Mouse (Mus musculus) forebrain, embryonic 14.5 days (tissue): ENCODE data around the gene Hdlbp. TPM values are rescaled to one million over a fixed set of nuclear protein-coding genes. Genes with fewer than 3 reads are reported as not detected.
"Not testable (repeated sequence)": the region's sequence is repeated elsewhere in the genome, so short reads cannot be mapped to it uniquely, and the experiment has no call there.

Experiments used
- ATAC-seq: fragments of 200-750 bp; cut with Nextera tagmentation; 2 replicates; pipeline ENCODE4 v1.8.0; 2017; ENCODE audit warnings: mild to moderate bottlenecking, moderate library complexity
- DNase-seq: peaks from one replicate; pipeline ENCODE4 v3.0.0-alpha.2; 2015; ENCODE audit warnings: low spot score
- H3K27ac ChIP-seq: fragments of 300-500 bp; sonication (generic); 2 replicates; pipeline ENCODE4 v1.5.1; 2014; ENCODE audit warnings: low read depth, mild to moderate bottlenecking, control low read depth, low read length, moderate library complexity
- H3K27me3 ChIP-seq: fragments of 300-500 bp; sonication (generic); replicated peaks from 2 replicates; pipeline ENCODE4 v1.6.1; 2014; ENCODE audit warnings: low read length, control low read depth, mixed read lengths; ENCODE audit not compliant: control insufficient read depth, insufficient read depth
- H3K36me3 ChIP-seq: fragments of 300-500 bp; sonication (generic); 2 replicates; pipeline ENCODE4 v1.6.1; 2014; ENCODE audit warnings: low read length, control low read depth; ENCODE audit not compliant: control insufficient read depth, insufficient read depth
- H3K4me1 ChIP-seq: fragments of 300-500 bp; sonication (generic); 2 replicates; pipeline ENCODE4 v1.6.1; 2014; ENCODE audit warnings: antibody characterized with exemption, low read length, control low read depth; ENCODE audit not compliant: control insufficient read depth, insufficient read depth
- H3K4me2 ChIP-seq: fragments of 300-500 bp; sonication (generic); 2 replicates; pipeline ENCODE4 v1.6.1; 2014; ENCODE audit warnings: mild to moderate bottlenecking, control low read depth, low read length
- H3K4me3 ChIP-seq: fragments of 300-500 bp; sonication (generic); 2 replicates; pipeline ENCODE4 v1.5.1; 2014; ENCODE audit warnings: low read depth, low read length, control low read depth
- H3K9ac ChIP-seq: fragments of 300-500 bp; sonication (generic); 2 replicates; pipeline ENCODE4 v1.6.1; 2014; ENCODE audit warnings: mild to moderate bottlenecking, low read length, control low read depth, moderate library complexity
- H3K9me3 ChIP-seq: fragments of 300-500 bp; sonication (generic); replicated peaks from 2 replicates; pipeline ENCODE4 v1.6.1; 2016; ENCODE audit warnings: low read length, control low read depth, mixed read lengths; ENCODE audit not compliant: control insufficient read depth
- WGBS: fragments of 180-500 bp; shearing (Covaris S2); extraction: QIAGEN DNeasy Blood & Tissue Kit; methylation state at CpG from one replicate; pipeline ENCODE4 v1.1.7; 2014; 5-methylcytosine and 5-hydroxymethylcytosine counted together
- polyA plus RNA-seq: library from polyadenylated mRNA; unstranded; fragments of >200 nt; fragmentation: Nextera tagmentation; extraction: Ambion mirVana; gene quantifications from 2 replicates; pipeline ENCODE4 v1.2.1, GENCODE M21; 2014

Hdlbp gene
- polyA plus RNA-seq, 1 experiment from 2014 or later = 63.8 TPM

GRCm38 (mm10) chr1:93458357-93458756 lies 20.3 kb downstream of the Hdlbp start:
- WGBS = 72% methylated on average over 1 of the region's 1 CpGs
- no peak for DNase-seq
- H3K9me3 ChIP-seq = no peaks in the 10 kb centered on the region
- no peaks in the 10 kb centered on the region for H3K4me1 ChIP-seq
- no peak overlapping the region for H3K4me2 ChIP-seq
- H3K27me3 ChIP-seq = no peaks in the 10 kb centered on the region
- no peak overlapping the region for H3K9ac ChIP-seq
- no peak overlapping the region for H3K4me3 ChIP-seq
- ATAC-seq = no peak
- H3K36me3 ChIP-seq = no peaks in the 10 kb centered on the region
- H3K27ac ChIP-seq = no peak overlapping the region

GRCm38 (mm10) chr1:93453721-93454255 lies 24.8 kb downstream of the Hdlbp start:
- Histone ChIP-seq H3K36me3 (no peaks in the 10 kb centered on the region), H3K4me3 (no peak overlapping the region), H3K9ac (no peak overlapping the region), H3K9me3 (no peaks in the 10 kb centered on the region), H3K4me1 (no peaks in the 10 kb centered on the region), H3K27ac (no peak overlapping the region), H3K4me2 (no peak overlapping the region), H3K27me3 (no peaks in the 10 kb centered on the region)
- ATAC-seq (no peak), DNase-seq (no peak)

- not testable (repeated sequence) for DNase-seq, ATAC-seq, H3K4me1 ChIP-seq, H3K4me3 ChIP-seq, H3K27ac ChIP-seq, H3K9ac ChIP-seq, H3K36me3 ChIP-seq, H3K9me3 ChIP-seq, H3K4me2 ChIP-seq, H3K27me3 ChIP-seq
- WGBS = 80% methylated on average over 5 of the region's 5 CpGs
Measured at GRCm38 (mm10) chr1:93450118-93450517, 28.5 kb downstream of the Hdlbp start.

GRCm38 (mm10) chr1:93445822-93446162 lies 32.8 kb downstream of the Hdlbp start:
- Histone ChIP-seq H3K9ac (peak overlapping the region; percentile 77), H3K27me3 (no peaks in the 10 kb centered on the region), H3K27ac (peak overlapping the region; percentile 48; the same call in 1 of the 2 replicates), H3K9me3 (no peaks in the 10 kb centered on the region), H3K4me2 (peak overlapping the region; percentile 97), H3K4me3 (peak overlapping the region; percentile 75), H3K4me1 (no peaks in the 10 kb centered on the region), H3K36me3 (peaks cover 5% of the 10 kb centered on the region)
- DNase-seq (no peak), ATAC-seq (no peak)
- 18% methylated on average over 3 of the region's 3 CpGs for WGBS

- ATAC-seq = peak; percentile 95
- peak overlapping the region; percentile 75 for H3K4me3 ChIP-seq
- no peaks in the 10 kb centered on the region for H3K27me3 ChIP-seq
- peaks cover 10% of the 10 kb centered on the region for H3K36me3 ChIP-seq
- WGBS = 0% methylated on average over 66 of the region's 84 CpGs
- H3K4me2 ChIP-seq = peak overlapping the region; percentile 97
- DNase-seq = peak; percentile 73
- H3K27ac ChIP-seq = peak overlapping the region; percentile 48; the same call in 1 of the 2 replicates
- H3K9me3 ChIP-seq = no peaks in the 10 kb centered on the region
- H3K9ac ChIP-seq = peak overlapping the region; percentile 77
- no peaks in the 10 kb centered on the region for H3K4me1 ChIP-seq
Measured at GRCm38 (mm10) chr1:93445111-93445821, 33.3 kb downstream of the Hdlbp start.

- DNase-seq = peak; percentile 59
- 6% methylated on average over 18 of the region's 18 CpGs for WGBS
- peak overlapping the region; percentile 48; the same call in 1 of the 2 replicates for H3K27ac ChIP-seq
- no peaks in the 10 kb centered on the region for H3K4me1 ChIP-seq
- peak overlapping the region; percentile 77 for H3K9ac ChIP-seq
- peak; percentile 68 for ATAC-seq
- H3K4me2 ChIP-seq = peak overlapping the region; percentile 97
- no peaks in the 10 kb centered on the region for H3K9me3 ChIP-seq
- H3K27me3 ChIP-seq = no peaks in the 10 kb centered on the region
- H3K4me3 ChIP-seq = peak overlapping the region; percentile 75
- peaks cover 15% of the 10 kb centered on the region for H3K36me3 ChIP-seq
Measured at GRCm38 (mm10) chr1:93444405-93445110, 34.1 kb downstream of the Hdlbp start.

- Histone ChIP-seq H3K4me1 (no peaks in the 10 kb centered on the region), H3K27ac (no peak overlapping the region), H3K27me3 (no peaks in the 10 kb centered on the region), H3K4me2 (no peak overlapping the region), H3K9me3 (no peaks in the 10 kb centered on the region), H3K4me3 (no peak overlapping the region), H3K9ac (no peak overlapping the region), H3K36me3 (peaks cover 45% of the 10 kb centered on the region)
- WGBS = 93% methylated on average over 1 of the region's 1 CpGs
- no peak for DNase-seq
- ATAC-seq = no peak
Measured at GRCm38 (mm10) chr1:93439321-93439720, 39.3 kb downstream of the Hdlbp start.

GRCm38 (mm10) chr1:93432087-93432486 lies 46.5 kb downstream of the Hdlbp start:
- 86% methylated on average over 6 of the region's 6 CpGs for WGBS
- Histone ChIP-seq H3K27me3 (no peaks in the 10 kb centered on the region), H3K36me3 (peaks cover 68% of the 10 kb centered on the region), H3K4me3 (no peak overlapping the region), H3K9ac (no peak overlapping the region), H3K4me1 (no peaks in the 10 kb centered on the region), H3K9me3 (no peaks in the 10 kb centered on the region), H3K4me2 (no peak overlapping the region), H3K27ac (no peak overlapping the region)
- no peak for ATAC-seq
- no peak for DNase-seq

GRCm38 (mm10) chr1:93403403-93403802 lies 75.2 kb downstream of the Hdlbp start:
- WGBS = 89% methylated on average over 4 of the region's 4 CpGs

More at GRCm38 (mm10) chr1:93403403-93403802, 75.2 kb downstream of the Hdlbp start:
- Histone ChIP-seq H3K27ac (no peak overlapping the region), H3K9ac (no peak overlapping the region), H3K4me1 (no peaks in the 10 kb centered on the region), H3K4me2 (no peak overlapping the region), H3K36me3 (peaks cover 26% of the 10 kb centered on the region), H3K4me3 (no peak overlapping the region), H3K9me3 (no peaks in the 10 kb centered on the region), H3K27me3 (no peaks in the 10 kb centered on the region)
- no peak for ATAC-seq
- DNase-seq = no peak
